Mouse (Mus musculus): Measurements from ENCODE around the gene Wdr93.
A peak's percentile ranks its signal among the peaks of the same experiment; 100 is the strongest.

Gene Wdr93

DNA sequence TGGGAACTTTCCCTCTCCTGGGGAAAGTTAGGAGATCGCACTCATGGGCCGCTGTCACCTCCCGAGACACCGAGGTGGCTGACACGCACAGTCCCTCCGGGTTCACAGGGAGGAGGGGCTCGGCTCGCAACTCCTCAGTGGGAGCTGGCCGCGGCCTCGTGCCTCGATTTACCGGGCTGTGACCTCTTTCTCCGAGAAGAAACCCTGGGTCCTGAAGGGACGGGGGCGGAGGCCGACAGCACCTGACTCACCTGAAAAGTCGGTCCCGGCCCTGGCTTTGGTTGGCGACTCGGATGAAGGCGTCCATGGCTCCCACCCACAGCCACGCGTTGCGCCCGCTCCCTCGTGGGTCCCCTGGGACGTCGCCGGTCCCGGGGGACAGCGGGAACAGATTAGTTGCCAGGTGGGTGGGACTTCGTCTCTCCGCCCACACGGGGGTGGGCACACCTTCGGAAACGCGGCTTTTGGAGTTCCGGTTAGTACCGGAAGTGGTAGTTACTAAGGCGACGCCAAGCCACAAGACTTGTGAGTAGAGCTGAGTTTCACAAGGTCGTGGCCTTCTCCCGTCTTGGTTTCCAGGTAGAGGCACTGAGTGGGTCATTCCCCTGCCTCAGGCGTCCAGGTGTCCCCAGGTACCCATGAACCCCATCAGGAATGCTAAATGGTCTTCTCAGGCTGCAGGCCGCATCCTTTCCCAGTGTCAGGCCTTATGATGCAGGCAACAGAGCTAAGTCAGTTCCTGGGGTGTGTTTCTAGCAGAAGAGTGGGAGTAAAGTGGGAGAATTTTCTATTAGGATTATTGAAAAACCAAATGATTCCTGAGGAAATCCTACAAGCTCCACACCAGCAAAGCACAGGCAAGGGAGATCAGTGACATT is at the start of gene Wdr93, which contains the start of gene Pex11a:
TSS of gene Wdr93 (plus strand) at position 505 of the 878 bp plus-strand sequence.
TSS of gene Pex11a (minus strand) at position 473 of the 878 bp plus-strand sequence.
- peak; percentile 87 for DNase-seq

- no peak for DNase-seq
Observed at GRCm38 (mm10) chr7:79696495-79696894, 46.5 kb upstream of the Wdr93 start.

DNA sequence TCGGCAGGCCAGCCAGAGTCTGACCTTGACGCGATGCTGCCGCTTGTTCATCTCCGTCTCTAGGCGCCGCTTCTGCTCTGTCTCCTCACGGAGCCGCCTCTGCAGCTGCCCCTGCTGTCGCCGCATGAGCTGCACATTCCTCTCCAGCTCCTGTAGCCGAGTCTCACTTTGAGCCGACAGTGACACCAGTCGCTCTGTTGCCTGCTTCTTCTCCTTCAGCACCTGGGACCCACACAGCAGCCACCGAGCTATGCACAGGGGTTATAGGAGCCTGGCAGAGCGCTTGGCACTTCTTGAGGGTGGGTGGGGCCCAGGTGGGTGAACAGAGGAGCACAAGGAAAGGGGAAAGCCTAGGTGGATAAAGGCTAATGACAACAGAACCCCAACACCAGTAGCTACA is 40.2 kb upstream of the Wdr93 start:
- DNase-seq = no peak

- no peak for DNase-seq
Observed at GRCm38 (mm10) chr7:79705210-79705609, 37.8 kb upstream of the Wdr93 start.

- DNase-seq = peak; percentile 33
Observed at GRCm38 (mm10) chr7:79710130-79710607, 32.8 kb upstream of the Wdr93 start.

GRCm38 (mm10) chr7:79710831-79711230 is 32.1 kb upstream of the Wdr93 start:
- DNase-seq = no peak

GRCm38 (mm10) chr7:79715187-79715981 is 27.6 kb upstream of the Wdr93 start, which contains the start of gene Kif7:
TSS of gene Kif7 (minus strand) at chr7:79715720.
- DNase-seq = peak; percentile 91

- DNase-seq = peak; percentile 85
Observed at GRCm38 (mm10) chr7:79721386-79721977, 21.5 kb upstream of the Wdr93 start.

DNA sequence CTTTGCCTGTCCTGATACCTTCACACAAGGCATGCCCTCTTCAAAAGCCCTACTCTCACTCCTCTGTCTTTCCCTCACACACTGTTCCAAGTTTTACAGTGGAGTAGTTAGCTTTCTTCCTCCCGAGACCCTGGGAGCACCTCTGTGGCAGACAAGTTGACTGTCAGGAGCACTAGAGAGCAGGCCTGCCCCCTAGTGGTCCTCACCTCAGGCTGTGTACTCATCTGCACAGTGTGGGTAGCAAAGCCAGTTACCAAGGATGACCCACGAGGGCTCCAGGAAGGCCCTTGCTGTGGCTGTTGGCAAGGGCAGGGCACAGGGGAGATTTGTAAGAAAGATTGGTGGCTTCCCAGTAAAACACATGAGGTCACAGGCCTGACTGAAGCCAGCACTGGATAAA is 15.9 kb upstream of the Wdr93 start:
- DNase-seq = peak; percentile 80

DNA sequence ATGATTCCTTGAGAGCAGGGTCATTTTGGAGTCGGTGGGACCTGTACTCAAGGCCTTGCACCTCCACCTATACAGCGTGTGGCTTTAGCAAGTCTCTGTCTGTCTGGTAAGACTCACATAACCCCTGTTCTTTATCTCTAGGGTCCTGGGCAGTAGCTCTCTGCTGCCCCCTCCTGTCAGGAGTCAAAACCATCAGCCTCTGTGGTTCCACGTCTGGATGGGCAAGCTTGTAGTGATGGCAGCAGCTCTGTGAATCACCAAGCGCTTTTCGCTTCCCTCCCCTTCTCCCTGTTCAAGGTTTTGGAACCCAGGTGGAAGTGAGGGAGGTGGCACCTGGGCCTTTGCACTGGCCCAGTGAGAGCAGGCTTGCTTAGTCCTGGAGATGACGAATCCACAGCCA is 14.7 kb upstream of the Wdr93 start:
- DNase-seq = peak; percentile 81

DNA sequence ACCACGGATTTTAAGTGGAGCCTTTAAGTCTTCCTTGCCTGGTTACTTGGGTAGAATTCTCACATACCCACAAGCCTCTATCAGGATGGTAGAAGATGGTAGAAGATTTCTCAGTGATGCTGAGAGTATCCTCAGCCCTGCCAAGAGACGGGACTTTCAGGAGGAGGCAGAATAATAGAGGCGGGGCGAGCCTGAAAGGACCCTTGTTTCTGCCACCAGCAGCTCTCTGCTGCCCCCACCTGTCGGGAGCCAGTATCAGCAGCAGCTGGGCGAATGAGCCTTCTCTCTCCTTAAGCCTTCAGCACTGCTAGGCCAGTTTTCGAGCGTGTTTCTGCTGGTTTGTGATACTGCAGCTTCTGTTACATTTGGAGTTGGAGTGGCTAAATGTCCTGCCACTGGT is 13.8 kb upstream of the Wdr93 start:
- peak; percentile 79 for DNase-seq

- peak; percentile 43 for DNase-seq
Observed at GRCm38 (mm10) chr7:79729743-79730370, 13.1 kb upstream of the Wdr93 start.

DNA sequence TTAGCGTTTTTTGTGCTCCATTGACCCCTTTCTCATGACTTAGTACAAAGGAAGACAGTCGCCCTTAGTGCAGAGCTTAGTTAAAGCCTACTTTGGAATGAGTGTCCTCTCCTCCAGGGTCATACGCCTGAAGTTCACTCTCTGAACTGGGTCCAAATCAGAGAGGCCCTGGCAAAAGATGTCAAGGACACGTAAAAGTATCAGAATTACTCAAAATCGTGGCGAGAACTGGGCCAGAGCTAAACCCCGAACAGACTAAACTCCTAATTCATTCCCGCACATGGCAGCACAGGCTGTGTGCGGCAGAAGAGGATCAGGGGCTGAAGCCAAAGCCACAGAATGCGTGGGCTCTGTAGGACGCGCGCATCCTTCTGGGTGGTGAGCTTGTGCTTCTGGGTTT is 11.5 kb upstream of the Wdr93 start:
- DNase-seq = no peak

GRCm38 (mm10) chr7:79732622-79733021 is 10.3 kb upstream of the Wdr93 start, which contains the start of gene Plin1:
TSS of gene Plin1 (minus strand) at chr7:79732903.
- no peak for DNase-seq

GRCm38 (mm10) chr7:79734563-79734962 is 8.4 kb upstream of the Wdr93 start:
- no peak for DNase-seq

DNA sequence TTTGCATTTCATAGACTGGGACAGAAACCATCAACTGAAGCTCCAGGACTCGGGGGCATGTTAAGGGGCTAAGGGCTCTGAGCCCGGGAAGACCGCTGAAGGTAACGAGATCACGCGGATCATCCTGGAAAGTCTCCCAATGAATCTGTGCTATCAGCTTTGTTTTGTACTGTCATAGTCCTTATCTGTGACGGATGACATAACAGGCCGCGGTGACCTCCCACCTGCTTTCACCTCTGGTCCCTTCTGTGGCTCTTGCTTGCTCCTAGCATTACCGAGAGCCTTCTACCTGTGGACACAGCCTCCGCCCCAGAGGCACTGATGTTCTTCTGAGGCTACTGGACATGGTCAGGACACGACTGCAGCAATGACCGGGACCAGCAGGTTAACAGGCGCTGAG is 6.5 kb upstream of the Wdr93 start:
- no peak for DNase-seq

- DNase-seq = no peak
Observed at GRCm38 (mm10) chr7:79738913-79739312, 4.0 kb upstream of the Wdr93 start.

GRCm38 (mm10) chr7:79740279-79740678 is 2.7 kb upstream of the Wdr93 start:
- no peak for DNase-seq

GRCm38 (mm10) chr7:79742277-79742658 is 695 bp upstream of the Wdr93 start:
- DNase-seq = no peak

- DNase-seq = no peak
Observed at GRCm38 (mm10) chr7:79744051-79744450, 1.1 kb downstream of the Wdr93 start.

DNA sequence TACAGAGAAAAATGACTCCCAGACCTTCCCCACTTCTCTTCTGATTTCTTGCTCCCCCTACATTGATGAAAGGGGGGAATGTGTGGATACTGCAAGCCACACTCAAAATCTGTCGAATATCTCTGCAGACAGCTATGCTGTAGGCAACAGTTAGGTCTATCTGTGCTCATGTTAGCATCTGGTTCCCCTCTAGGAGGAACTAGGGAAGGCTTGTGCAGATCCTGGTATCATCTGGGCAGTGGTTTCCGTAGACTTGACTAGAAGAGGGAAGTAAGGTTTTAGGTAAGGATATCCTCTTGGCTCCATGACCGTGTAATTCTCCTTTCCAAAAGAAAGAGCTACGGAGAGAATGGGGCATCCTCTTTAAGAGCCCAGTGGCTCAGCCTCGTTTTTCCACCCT is 1.6 kb downstream of the Wdr93 start:
- DNase-seq = no peak

- no peak for DNase-seq
Observed at GRCm38 (mm10) chr7:79747659-79748058, 4.7 kb downstream of the Wdr93 start.

- DNase-seq = no peak
Observed at GRCm38 (mm10) chr7:79749511-79749910, 6.5 kb downstream of the Wdr93 start.

Measured in thymus, postnatal 14 days (tissue).